Mouse (Mus musculus) megakaryocyte, embryonic 14.5 days (primary cell): Measurements from ENCODE around the gene Gm9857. TPM values are rescaled to one million over a fixed set of nuclear protein-coding genes. Genes with fewer than 3 reads are reported as not detected.

Experiments used
- H3K27me3 ChIP-seq: replicated peaks from 2 replicates; pipeline ENCODE3; 2012; ENCODE audit warnings: inconsistent platforms
- H3K36me3 ChIP-seq: replicated peaks from 2 replicates; pipeline ENCODE3; 2012; ENCODE audit warnings: low read length, inconsistent platforms, mixed read lengths
- H3K4me1 ChIP-seq: 2 replicates; pipeline ENCODE4 v1.6.1; 2012; ENCODE audit warnings: inconsistent platforms
- H3K4me3 ChIP-seq: replicated peaks from 2 replicates; pipeline ENCODE3; 2012; ENCODE audit warnings: moderate library complexity, mild to moderate bottlenecking, inconsistent platforms
- H3K9me3 ChIP-seq: 2 replicates; pipeline ENCODE4 v1.6.1; 2012; ENCODE audit warnings: inconsistent platforms
- FLI1 ChIP-seq: IDR thresholded peaks from 2 replicates; pipeline ENCODE4 v1.6.1; 2012; ENCODE audit warnings: low read length, inconsistent platforms, mixed read lengths
- GATA1 ChIP-seq: IDR thresholded peaks from 3 replicates; pipeline ENCODE4 v1.6.1; 2012; ENCODE audit warnings: mixed read lengths, low read length, inconsistent platforms, borderline replicate concordance
- polyA plus RNA-seq: library from polyadenylated mRNA; stranded (reverse); fragments of >175 nt; gene quantifications from 2 replicates; pipeline ENCODE4 v1.2.3, GENCODE M21; 2012; ENCODE audit warnings: low replicate concordance; ENCODE audit not compliant: insufficient read depth

The Gm9857 gene
- polyA plus RNA-seq, 1 experiment = not detected

- TF ChIP-seq FLI1 (no peak), GATA1 (no peak)
- Histone ChIP-seq H3K36me3 (no peaks in the 10 kb centered on the region), H3K4me1 (peaks cover 21% of the 10 kb centered on the region), H3K4me3 (peak overlapping the region; percentile 51), H3K9me3 (peaks cover 17% of the 10 kb centered on the region), H3K27me3 (no peaks in the 10 kb centered on the region)
Measured at GRCm38 (mm10) chr3:108933557-108933956, 6.7 kb downstream of the Gm9857 start.

GRCm38 (mm10) chr3:108926308-108926707 lies 13.9 kb downstream of the Gm9857 start:
- Histone ChIP-seq H3K4me1 (peaks cover 14% of the 10 kb centered on the region), H3K36me3 (no peaks in the 10 kb centered on the region), H3K27me3 (no peaks in the 10 kb centered on the region), H3K9me3 (peaks cover 15% of the 10 kb centered on the region), H3K4me3 (no peak overlapping the region)
- no peak for TF ChIP-seq GATA1
- TF ChIP-seq FLI1 = no peak

GRCm38 (mm10) chr3:108925677-108926076 lies 14.6 kb downstream of the Gm9857 start:
- no peak for TF ChIP-seq GATA1
- no peak for TF ChIP-seq FLI1
- H3K27me3 ChIP-seq = no peaks in the 10 kb centered on the region
- H3K36me3 ChIP-seq = no peaks in the 10 kb centered on the region
- H3K4me1 ChIP-seq = peaks cover 16% of the 10 kb centered on the region
- no peak overlapping the region for H3K4me3 ChIP-seq
- peaks cover 9% of the 10 kb centered on the region for H3K9me3 ChIP-seq

GRCm38 (mm10) chr3:108921822-108922221 lies 18.4 kb downstream of the Gm9857 start:
- H3K36me3 ChIP-seq = no peaks in the 10 kb centered on the region
- H3K27me3 ChIP-seq = peaks cover 2% of the 10 kb centered on the region
- no peak for TF ChIP-seq GATA1
- TF ChIP-seq FLI1 = no peak
- no peak overlapping the region for H3K4me3 ChIP-seq
- peaks cover 27% of the 10 kb centered on the region for H3K4me1 ChIP-seq
- no peaks in the 10 kb centered on the region for H3K9me3 ChIP-seq

GRCm38 (mm10) chr3:108920442-108921070 lies 19.7 kb downstream of the Gm9857 start:
- Histone ChIP-seq H3K4me1 (peaks cover 35% of the 10 kb centered on the region), H3K9me3 (no peaks in the 10 kb centered on the region), H3K27me3 (peaks cover 2% of the 10 kb centered on the region), H3K36me3 (no peaks in the 10 kb centered on the region), H3K4me3 (no peak overlapping the region)
- no peak for TF ChIP-seq FLI1
- no peak for TF ChIP-seq GATA1

- Histone ChIP-seq H3K36me3 (no peaks in the 10 kb centered on the region), H3K4me1 (peaks cover 40% of the 10 kb centered on the region), H3K4me3 (no peak overlapping the region), H3K9me3 (no peaks in the 10 kb centered on the region), H3K27me3 (peaks cover 2% of the 10 kb centered on the region)
- no peak for TF ChIP-seq FLI1
- TF ChIP-seq GATA1 = no peak
Measured at GRCm38 (mm10) chr3:108918852-108919251, 21.4 kb downstream of the Gm9857 start.

- Histone ChIP-seq H3K4me3 (no peak overlapping the region), H3K4me1 (peaks cover 47% of the 10 kb centered on the region)
Measured at GRCm38 (mm10) chr3:108917986-108918385, 22.3 kb downstream of the Gm9857 start.

GRCm38 (mm10) chr3:108916857-108917256 lies 23.4 kb downstream of the Gm9857 start:
- no peak for TF ChIP-seq FLI1
- no peak for TF ChIP-seq GATA1
- H3K36me3 ChIP-seq = no peaks in the 10 kb centered on the region
- peaks cover 2% of the 10 kb centered on the region for H3K27me3 ChIP-seq
- peaks cover 48% of the 10 kb centered on the region for H3K4me1 ChIP-seq
- H3K4me3 ChIP-seq = peak overlapping the region; percentile 67
- no peaks in the 10 kb centered on the region for H3K9me3 ChIP-seq

More at GRCm38 (mm10) chr3:108917986-108918385, 22.3 kb downstream of the Gm9857 start:
- H3K36me3 ChIP-seq = no peaks in the 10 kb centered on the region
- H3K27me3 ChIP-seq = peaks cover 2% of the 10 kb centered on the region
- H3K9me3 ChIP-seq = no peaks in the 10 kb centered on the region
- TF ChIP-seq FLI1 (no peak), GATA1 (no peak)

- TF ChIP-seq FLI1 = no peak
- TF ChIP-seq GATA1 = no peak
- Histone ChIP-seq H3K4me3 (no peak overlapping the region), H3K36me3 (no peaks in the 10 kb centered on the region), H3K27me3 (peaks cover 2% of the 10 kb centered on the region), H3K4me1 (peaks cover 41% of the 10 kb centered on the region), H3K9me3 (no peaks in the 10 kb centered on the region)
Measured at GRCm38 (mm10) chr3:108915999-108916398, 24.2 kb downstream of the Gm9857 start.

GRCm38 (mm10) chr3:108911548-108912413 lies 28.5 kb downstream of the Gm9857 start, which contains the start of gene Prpf38b:
Gene Prpf38b (minus strand): TSS chr3:108911727.
- peaks cover 26% of the 10 kb centered on the region for H3K36me3 ChIP-seq
- peaks cover 46% of the 10 kb centered on the region for H3K4me1 ChIP-seq
- TF ChIP-seq FLI1 = peak; percentile 48; the same call in 1 of the 2 replicates
- no peak for TF ChIP-seq GATA1
- no peaks in the 10 kb centered on the region for H3K9me3 ChIP-seq
- H3K4me3 ChIP-seq = peak within 1 kb of the TSS; percentile 99
- H3K27me3 ChIP-seq = no peaks in the 10 kb centered on the region
